Mouse (Mus musculus): ENCODE measurements around the gene Mcoln3.

Gene Mcoln3

GRCm38 (mm10) chr3:146174215-146174614 lies 57.0 kb downstream of the Mcoln3 start:
- DNase-seq (ENCODE audit: low read depth, low spot score), result no peak

- no peak for DNase-seq (ENCODE audit: low read depth, low spot score)
These were observed 60.0 kb downstream of the Mcoln3 start for GRCm38 (mm10) chr3:146177295-146177694.

GRCm38 (mm10) chr3:146177748-146178582 lies 60.7 kb downstream of the Mcoln3 start:
- no peak for DNase-seq (ENCODE audit: low read depth, low spot score)

- no peak for DNase-seq (ENCODE audit: low read depth, low spot score)
These were observed 63.1 kb downstream of the Mcoln3 start for GRCm38 (mm10) chr3:146180341-146180740.

- no peak for DNase-seq (ENCODE audit: low read depth, low spot score)
These were observed 63.7 kb downstream of the Mcoln3 start for GRCm38 (mm10) chr3:146180986-146181385.

- no peak for DNase-seq (ENCODE audit: low read depth, low spot score)
These were observed 67.9 kb downstream of the Mcoln3 start for GRCm38 (mm10) chr3:146184992-146185657.

- DNase-seq (ENCODE audit: low read depth, low spot score), result no peak
These were observed 68.8 kb downstream of the Mcoln3 start for GRCm38 (mm10) chr3:146186033-146186432.

GRCm38 (mm10) chr3:146189933-146190332 lies 72.7 kb downstream of the Mcoln3 start:
- DNase-seq (ENCODE audit: low read depth, low spot score), result no peak
